Mouse (Mus musculus) E14TG2a.4 (cell line): Measurements from ENCODE around the gene Higd1c.

ENCODE experiments used
- CTCF ChIP-seq: conservative IDR thresholded peaks from 2 replicates; pipeline ENCODE4 v1.5.1; 2014; ENCODE audit warnings: low read length
- POU5F1 ChIP-seq: IDR thresholded peaks from 2 replicates; pipeline ENCODE4 v1.6.1; 2014; ENCODE audit warnings: low read length, borderline replicate concordance

DNA sequence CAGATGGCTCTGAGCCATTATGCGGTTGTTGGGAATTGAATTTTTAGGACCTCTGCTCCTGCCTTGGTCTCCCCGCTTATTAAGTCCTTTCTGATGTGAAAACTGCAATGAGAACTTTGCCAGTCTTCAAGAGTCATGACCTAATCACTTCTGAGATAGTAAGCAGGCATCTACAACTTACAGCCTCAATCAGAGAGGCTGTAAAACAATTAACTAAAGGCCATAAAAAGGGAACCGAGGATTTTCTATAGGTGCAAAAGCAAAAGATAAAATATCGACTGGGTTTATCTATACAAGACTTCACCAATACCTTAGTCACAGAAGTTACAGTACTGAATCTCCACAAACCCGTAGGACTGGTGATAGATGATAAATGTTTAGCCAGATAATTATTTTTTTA is 8.5 kb upstream of the Higd1c start:
- no peak for TF ChIP-seq CTCF
- TF ChIP-seq POU5F1 = no peak
